Mouse (Mus musculus): ENCODE measurements around the gene Pik3r2. TPM values are rescaled to one million over a fixed set of nuclear protein-coding genes. Genes with fewer than 3 reads are reported as not detected.
A peak's percentile ranks its signal among the peaks of the same experiment; 100 is the strongest.

Gene Pik3r2
- polyA plus RNA-seq, 1 experiment = 51.5 TPM

- peak overlapping the region; percentile 35 for H3K4me3 ChIP-seq (replicated peaks)
- peaks cover 37% of the 10 kb centered on the region for H3K36me3 ChIP-seq (replicated peaks; ENCODE audit: low read length)
- TF ChIP-seq FLI1 (IDR thresholded peaks at IDR 0.05; ENCODE audit: low read length) = no peak
- no peak for TF ChIP-seq GATA1 (IDR thresholded peaks at IDR 0.05; ENCODE audit: borderline replicate concordance, low read length)
- peaks cover 93% of the 10 kb centered on the region for H3K4me1 ChIP-seq
- H3K9me3 ChIP-seq = no peaks in the 10 kb centered on the region
- no peaks in the 10 kb centered on the region for H3K27me3 ChIP-seq (replicated peaks)
These were observed 14.4 kb downstream of the Pik3r2 start for GRCm38 (mm10) chr8:70762118-70762517.

GRCm38 (mm10) chr8:70760775-70761406, 15.6 kb downstream of the Pik3r2 start, which contains the start of gene Mpv17l2:
Mpv17l2 (minus strand) TSS chr8:70760946.
- Histone ChIP-seq H3K27me3 (replicated peaks) (no peaks in the 10 kb centered on the region), H3K9me3 (no peaks in the 10 kb centered on the region), H3K4me1 (peaks cover 93% of the 10 kb centered on the region), H3K4me3 (replicated peaks) (peak within 1 kb of the TSS; percentile 95), H3K36me3 (replicated peaks; ENCODE audit: low read length) (peaks cover 49% of the 10 kb centered on the region)
- TF ChIP-seq FLI1 (IDR thresholded peaks at IDR 0.05; ENCODE audit: low read length) (no peak), GATA1 (IDR thresholded peaks at IDR 0.05; ENCODE audit: borderline replicate concordance, low read length) (no peak)

- H3K27me3 ChIP-seq (replicated peaks) = no peaks in the 10 kb centered on the region
- peak overlapping the region; percentile 95 for H3K4me3 ChIP-seq (replicated peaks)
- TF ChIP-seq GATA1 (IDR thresholded peaks at IDR 0.05; ENCODE audit: borderline replicate concordance, low read length) (no peak), FLI1 (IDR thresholded peaks at IDR 0.05; ENCODE audit: low read length) (no peak)
- H3K4me1 ChIP-seq = peaks cover 93% of the 10 kb centered on the region
- peaks cover 54% of the 10 kb centered on the region for H3K36me3 ChIP-seq (replicated peaks; ENCODE audit: low read length)
- no peaks in the 10 kb centered on the region for H3K9me3 ChIP-seq
These were observed 16.2 kb downstream of the Pik3r2 start for GRCm38 (mm10) chr8:70760350-70760749.

- Histone ChIP-seq H3K4me3 (replicated peaks) (peak overlapping the region; percentile 68), H3K9me3 (no peaks in the 10 kb centered on the region), H3K4me1 (peaks cover 92% of the 10 kb centered on the region), H3K36me3 (replicated peaks; ENCODE audit: low read length) (peaks cover 44% of the 10 kb centered on the region), H3K27me3 (replicated peaks) (no peaks in the 10 kb centered on the region)
- no peak for TF ChIP-seq FLI1 (IDR thresholded peaks at IDR 0.05; ENCODE audit: low read length)
- TF ChIP-seq GATA1 (IDR thresholded peaks at IDR 0.05; ENCODE audit: borderline replicate concordance, low read length) = no peak
These were observed 17.6 kb downstream of the Pik3r2 start for GRCm38 (mm10) chr8:70758616-70759561.

- no peaks in the 10 kb centered on the region for H3K27me3 ChIP-seq (replicated peaks)
- H3K4me1 ChIP-seq = peaks cover 92% of the 10 kb centered on the region
- H3K9me3 ChIP-seq = no peaks in the 10 kb centered on the region
- no peak for TF ChIP-seq FLI1 (IDR thresholded peaks at IDR 0.05; ENCODE audit: low read length)
- no peak for TF ChIP-seq GATA1 (IDR thresholded peaks at IDR 0.05; ENCODE audit: borderline replicate concordance, low read length)
- no peak overlapping the region for H3K4me3 ChIP-seq (replicated peaks)
- peaks cover 40% of the 10 kb centered on the region for H3K36me3 ChIP-seq (replicated peaks; ENCODE audit: low read length)
These were observed 18.3 kb downstream of the Pik3r2 start for GRCm38 (mm10) chr8:70758308-70758615.

GRCm38 (mm10) chr8:70757523-70758307, 18.8 kb downstream of the Pik3r2 start:
- H3K4me1 ChIP-seq = peaks cover 92% of the 10 kb centered on the region
- no peaks in the 10 kb centered on the region for H3K27me3 ChIP-seq (replicated peaks)
- no peaks in the 10 kb centered on the region for H3K9me3 ChIP-seq
- H3K36me3 ChIP-seq (replicated peaks; ENCODE audit: low read length) = peaks cover 40% of the 10 kb centered on the region
- no peak overlapping the region for H3K4me3 ChIP-seq (replicated peaks)
- TF ChIP-seq GATA1 (IDR thresholded peaks at IDR 0.05; ENCODE audit: borderline replicate concordance, low read length) = no peak
- TF ChIP-seq FLI1 (IDR thresholded peaks at IDR 0.05; ENCODE audit: low read length) = no peak

- peaks cover 90% of the 10 kb centered on the region for H3K4me1 ChIP-seq
- H3K4me3 ChIP-seq (replicated peaks) = no peak overlapping the region
- TF ChIP-seq FLI1 (IDR thresholded peaks at IDR 0.05; ENCODE audit: low read length) (no peak), GATA1 (IDR thresholded peaks at IDR 0.05; ENCODE audit: borderline replicate concordance, low read length) (no peak)
- no peaks in the 10 kb centered on the region for H3K9me3 ChIP-seq
- no peaks in the 10 kb centered on the region for H3K27me3 ChIP-seq (replicated peaks)
- peaks cover 40% of the 10 kb centered on the region for H3K36me3 ChIP-seq (replicated peaks; ENCODE audit: low read length)
These were observed 20.0 kb downstream of the Pik3r2 start for GRCm38 (mm10) chr8:70756476-70757040.

GRCm38 (mm10) chr8:70755661-70756475, 20.6 kb downstream of the Pik3r2 start:
- Histone ChIP-seq H3K4me3 (replicated peaks) (peak overlapping the region; percentile 93), H3K9me3 (no peaks in the 10 kb centered on the region), H3K4me1 (peaks cover 85% of the 10 kb centered on the region), H3K27me3 (replicated peaks) (no peaks in the 10 kb centered on the region), H3K36me3 (replicated peaks; ENCODE audit: low read length) (peaks cover 40% of the 10 kb centered on the region)
- TF ChIP-seq FLI1 (IDR thresholded peaks at IDR 0.05; ENCODE audit: low read length) (no peak), GATA1 (IDR thresholded peaks at IDR 0.05; ENCODE audit: borderline replicate concordance, low read length) (no peak)
